ENCODE assay signal across 25 mouse cellular contexts in the genomic region with DNA sequence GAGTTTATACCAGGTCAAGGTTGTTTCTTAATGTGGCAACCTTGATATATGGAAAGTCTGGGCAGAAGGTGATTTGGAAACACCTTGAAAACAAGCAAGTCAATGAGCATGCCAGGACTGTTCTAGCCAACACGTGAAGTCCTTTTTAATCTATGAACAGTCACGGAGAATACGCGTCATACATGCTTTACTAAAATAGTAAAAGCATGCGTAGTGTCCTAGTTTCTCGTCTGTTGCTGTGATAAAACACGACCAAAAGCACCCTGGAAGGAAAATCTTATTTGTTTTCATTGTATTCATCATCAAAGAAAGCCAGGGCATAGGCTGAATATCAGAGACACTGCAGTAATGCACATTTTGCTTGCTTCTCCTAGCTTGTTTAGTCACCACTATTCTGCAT.
DNase-seq lines count a peak whose midpoint lies in the region; ATAC-seq lines count a peak whose summit lies in the region.
"Had no signal": no experiment of that assay in that cellular context is flagged by ENCODE, and none has a peak within 500 bp of the region (broad histone marks: within the 10 kb centered on the region; RNA-seq: fewer than 3 reads in every experiment).

No protein-coding gene starts in this region.

- peak; percentile 69 for ATAC-seq in frontal cortex, adult (ENCODE audit: low TSS enrichment)
- ATAC-seq in heart, embryonic 12.5 days (ENCODE audit: insufficient number of reproducible peaks, low FRiP score), result no peak
- ATAC-seq: activated CD4-positive, CD25-positive, alpha-beta regulatory T cell, adult 4 months; CD4-positive, CD25-positive, alpha-beta regulatory T cell, adult 4 months; forebrain, embryonic 13.5 days; forebrain, embryonic 15.5 days; forebrain, postnatal 0 days; Patski had no signal

- no peaks in the 10 kb centered on the region for H3K36me3 ChIP-seq in heart, embryonic 12.5 days
- H3K36me3 ChIP-seq: embryonic facial prominence, embryonic 10.5 days; embryonic facial prominence, embryonic 12.5 days; forebrain, embryonic 15.5 days; G1E had no signal

- H3K27ac ChIP-seq in heart, embryonic 12.5 days (ENCODE audit: poor library complexity, severe bottlenecking), result no peak overlapping the region
- H3K27ac ChIP-seq: embryonic facial prominence, embryonic 10.5 days; embryonic facial prominence, embryonic 12.5 days; forebrain, embryonic 13.5 days; forebrain, embryonic 15.5 days had no signal

- H3K9me3 ChIP-seq in heart, embryonic 12.5 days (replicated peaks), result no peaks in the 10 kb centered on the region
- H3K9me3 ChIP-seq: embryonic facial prominence, embryonic 10.5 days; embryonic facial prominence, embryonic 12.5 days; forebrain, embryonic 13.5 days; forebrain, embryonic 15.5 days had no signal

- DNase-seq in frontal cortex, postnatal 10 days (ENCODE audit: low spot score in 2 of 2), result no peak
- peak; percentile 10 for DNase-seq in brain, adult 2 months (ENCODE audit: low read depth, low spot score)
- DNase-seq in telencephalon, adult 2 months (ENCODE audit: low read depth, low spot score), result peak; percentile 31
- DNase-seq: adrenal gland, adult 8-10 months; adrenal gland, postnatal 14 days; adrenal gland, postnatal 36 days; B cell, adult 2 months; cerebellum, adult 11 months; cerebellum, adult 18-20 months; cerebellum, adult 8-10 months; cerebellum, adult 9-11 months; cerebellum, postnatal 14 days; cerebellum, postnatal 36 days; forebrain, postnatal 0 days had no signal

- no peaks in the 10 kb centered on the region for H3K4me1 ChIP-seq in heart, embryonic 12.5 days (replicated peaks)
- H3K4me1 ChIP-seq: embryonic facial prominence, embryonic 10.5 days; embryonic facial prominence, embryonic 12.5 days; forebrain, embryonic 13.5 days; forebrain, embryonic 15.5 days had no signal

- 83% methylated on average over 7 of the region's 7 CpGs for WGBS in heart, embryonic 12.5 days

- H3K27me3 ChIP-seq in heart, embryonic 12.5 days (replicated peaks), result no peaks in the 10 kb centered on the region
- H3K27me3 ChIP-seq: CH12.LX; embryonic facial prominence, embryonic 12.5 days; forebrain, embryonic 13.5 days; forebrain, embryonic 15.5 days had no signal

- H3K9ac ChIP-seq in heart, embryonic 12.5 days, result no peak overlapping the region
- H3K9ac ChIP-seq: embryonic facial prominence, embryonic 12.5 days; forebrain, embryonic 13.5 days; forebrain, embryonic 15.5 days; forebrain, postnatal 0 days had no signal

- H3K4me2 ChIP-seq in heart, embryonic 12.5 days, result no peak overlapping the region
- H3K4me2 ChIP-seq: embryonic facial prominence, embryonic 12.5 days; forebrain, embryonic 13.5 days; forebrain, embryonic 15.5 days had no signal

- no peak overlapping the region for H3K4me3 ChIP-seq in heart, embryonic 12.5 days
- H3K4me3 ChIP-seq: embryonic facial prominence, embryonic 10.5 days; embryonic facial prominence, embryonic 12.5 days; forebrain, embryonic 13.5 days; forebrain, embryonic 15.5 days had no signal

Comparison
In these comparisons a context has a peak if more than half of its experiments do, and no peak if none do; other contexts are left out.
1. DNase-seq: peak in brain, adult 2 months (single experiment) and telencephalon, adult 2 months (single experiment); none in frontal cortex, postnatal 10 days (0 of 2).